8 mouse cellular contexts compared by ENCODE assay signal in genomic region chr6:92706145-92706466, GRCm38 (mm10). TPM values are rescaled to one million over a fixed set of nuclear protein-coding genes. Genes with fewer than 3 reads are reported as not detected.
DNase-seq lines count a peak whose midpoint lies in the region; ATAC-seq lines count a peak whose summit lies in the region.

Gene Prickle2, minus strand, starts transcription at chr6:92706155.

- DNase-seq in adrenal gland, postnatal 4 days (ENCODE audit: low spot score in 2 of 2), result peak; percentile 43 to 55
- DNase-seq in embryo, embryonic 11 days, result peak; percentile 89
- peak; percentile 65 to 77 for DNase-seq in gastrocnemius, postnatal 4 days (ENCODE audit: low spot score in 2 of 2)
- peak in 1 of 2 experiments; percentile 69 for DNase-seq in left cerebral cortex, postnatal 14 days (ENCODE audit: low spot score in 2 of 2)
- DNase-seq in right cerebral cortex, postnatal 4 days, result peak; percentile 61
- DNase-seq in thymus, postnatal 25 days, result no peak

- no peaks in the 10 kb centered on the region for H3K9me3 ChIP-seq in intestine, embryonic 15.5 days

- peak within 1 kb of the TSS; percentile 68 for H3K9ac ChIP-seq in intestine, embryonic 15.5 days

- no peaks in the 10 kb centered on the region for H3K27me3 ChIP-seq in intestine, embryonic 15.5 days (replicated peaks)

- 0 out of 2 replicates have a peak within 1 kb of the TSS, but pooled peaks have one; percentile 57 for H3K27ac ChIP-seq in intestine, embryonic 15.5 days

- peak within 1 kb of the TSS; percentile 93 for H3K4me2 ChIP-seq in intestine, embryonic 15.5 days (replicated peaks)

- H3K4me1 ChIP-seq in intestine, embryonic 15.5 days (replicated peaks), result peaks cover 13% of the 10 kb centered on the region; the same call in 1 of the 2 replicates

- intact Hi-C loops in left cerebral cortex, postnatal 14 days (cut with DNase I), result loop anchor here (1.0 kb wide), 1 partner anchor 18 kb away; no protein-coding TSS in a partner anchor

- ATAC-seq in intestine, embryonic 15.5 days, result peak; percentile 98
- peak; percentile 63 for ATAC-seq in megakaryocyte progenitor cell, adult 5-6 weeks (replicated peaks; ENCODE audit: poor library complexity)

- peak within 1 kb of the TSS; percentile 71 for H3K4me3 ChIP-seq in intestine, embryonic 15.5 days (replicated peaks)

- no peaks in the 10 kb centered on the region for H3K36me3 ChIP-seq in intestine, embryonic 15.5 days

- WGBS in intestine, embryonic 15.5 days, result 0% methylated on average over 22 of the region's 24 CpGs

RNA-seq across cellular contexts. Expression of gene Prickle2, which starts in this region (rescaled TPM):
- 10 to 100 TPM; 12.1 to 14.2 TPM for total RNA-seq in adrenal gland, postnatal 4 days (2021)
- 10 to 100 TPM; 11.4 to 12.7 TPM for total RNA-seq in gastrocnemius, postnatal 4 days (2021)
- 6.7 and 7.2 TPM in 2 replicates for polyA plus RNA-seq in intestine, embryonic 15.5 days (2015; fragmentation: Nextera tagmentation; extraction: Ambion mirVana)
- total RNA-seq in left cerebral cortex, postnatal 14 days (2021), result 100 to 1,000 TPM; 184 to 211 TPM
- total RNA-seq in megakaryocyte progenitor cell, adult 5-6 weeks (2015), result not detected in 2 replicates
- total RNA-seq in megakaryocyte progenitor cell, adult 5-6 weeks (2017), result 0.04 TPM in 1 of 2 replicates, not detected in the other

Comparison
In these comparisons a context has a peak if more than half of its experiments do, and no peak if none do; other contexts are left out.
1. RNA of gene Prickle2 (total RNA-seq): 184 to 211 TPM in left cerebral cortex, postnatal 14 days; 12.1 to 14.2 TPM in adrenal gland, postnatal 4 days, 11.4 to 12.7 TPM in gastrocnemius, postnatal 4 days and 0.04 TPM in megakaryocyte progenitor cell, adult 5-6 weeks; every median in the first group is over 10 times any median in the second.
2. Peak in ATAC-seq in megakaryocyte progenitor cell, adult 5-6 weeks; RNA of the gene not detected or under 1 TPM.